Mouse (Mus musculus) gastrocnemius, postnatal 4 days (tissue): ENCODE results near the gene Brsk1. TPM values are rescaled to one million over a fixed set of nuclear protein-coding genes. Genes with fewer than 3 reads are reported as not detected.

Source experiments
- total RNA-seq, 2 experiments: library from RNA; stranded (reverse); gene quantifications; 2 replicates each; pipeline ENCODE4 v1.2.3; 2021

Gene Brsk1
- total RNA-seq, 2 experiments from 2014 or later = 6.7 to 7.3 TPM

Other genes with a start within 250 kb of the Brsk1 start
- 10 to 100 TPM; 18.0 to 20.7 TPM for gene Rdh13, start 245.0 kb upstream of the Brsk1 start, total RNA-seq
- 1 to 10 TPM; 2.4 to 5.1 TPM for gene Eps8l1, start 229.9 kb upstream of the Brsk1 start, total RNA-seq
- 10 to 100 TPM; 63.9 to 81.6 TPM for gene Ppp1r12c, start 188.9 kb upstream of the Brsk1 start, total RNA-seq
- 100 to 1,000 TPM; 466 to 479 TPM for gene Tnnt1, start 174.2 kb upstream of the Brsk1 start, total RNA-seq
- 1 to 10 TPM; 1.7 to 3.0 TPM for gene Tnni3, start 166.4 kb upstream of the Brsk1 start, total RNA-seq
- under 1 TPM; 0.26 to 0.44 TPM for gene Dnaaf3, start 158.2 kb upstream of the Brsk1 start, total RNA-seq
- gene Syt5, start 143.1 kb upstream of the Brsk1 start, total RNA-seq = under 1 TPM in 1 of 2 experiments, not detected in 1; 0.25 TPM
- gene Ptprh, start 86.6 kb upstream of the Brsk1 start, total RNA-seq = not detected
- 1 to 10 TPM; 7.0 to 7.8 TPM for gene Tmem86b, start 59.2 kb upstream of the Brsk1 start, total RNA-seq
- gene Ppp6r1, start 31.6 kb upstream of the Brsk1 start, total RNA-seq = 10 to 100 TPM; 72.0 to 76.5 TPM
- 10 to 100 TPM; 25.7 to 27.8 TPM for gene Hspbp1, start 5.5 kb upstream of the Brsk1 start, total RNA-seq
- gene Tmem150b, start 34.6 kb downstream of the Brsk1 start, total RNA-seq = under 1 TPM; 0.13 to 0.29 TPM
- 10 to 100 TPM; 33.2 to 39.2 TPM for gene Kmt5c, start 49.5 kb downstream of the Brsk1 start, total RNA-seq
- 1 to 10 TPM; 7.6 to 8.0 TPM for gene Cox6b2, start 62.5 kb downstream of the Brsk1 start, total RNA-seq
- not detected for gene Fam71e2, start 80.7 kb downstream of the Brsk1 start, total RNA-seq
- under 1 TPM; 0.18 to 0.29 TPM for gene Il11, start 92.3 kb downstream of the Brsk1 start, total RNA-seq
- gene Tmem190, start 92.3 kb downstream of the Brsk1 start, total RNA-seq = not detected
- 1 to 10 TPM; 3.7 to 5.2 TPM for gene Tmem238, start 99.1 kb downstream of the Brsk1 start, total RNA-seq
- 1,000 to 10,000 TPM; 1,080 to 1,143 TPM for gene Rpl28, start 102.3 kb downstream of the Brsk1 start, total RNA-seq
- gene Ube2s, start 122.0 kb downstream of the Brsk1 start, total RNA-seq = 100 to 1,000 TPM; 122 to 140 TPM
- under 1 TPM in 1 of 2 experiments, not detected in 1; 0.05 TPM for gene Shisa7, start 154.1 kb downstream of the Brsk1 start, total RNA-seq
- gene Isoc2b, start 179.7 kb downstream of the Brsk1 start, total RNA-seq = 1 to 10 TPM; 2.3 to 2.5 TPM
- gene Isoc2a, start 186.5 kb downstream of the Brsk1 start, total RNA-seq = 10 to 100 TPM; 10.7 to 11.7 TPM
- gene Gm36210, start 215.9 kb downstream of the Brsk1 start, total RNA-seq = not detected
- 10 to 100 TPM; 14.0 to 14.6 TPM for gene Zfp628, start 224.6 kb downstream of the Brsk1 start, total RNA-seq
- gene Nat14, start 231.4 kb downstream of the Brsk1 start, total RNA-seq = 1 to 10 TPM; 4.6 to 5.2 TPM
- gene Ssc5d, start 235.2 kb downstream of the Brsk1 start, total RNA-seq = 10 to 100 TPM; 67.3 to 73.3 TPM